Mouse (Mus musculus): ENCODE data around the gene Wap. TPM values are rescaled to one million over a fixed set of nuclear protein-coding genes. Genes with fewer than 3 reads are reported as not detected.

Gene Wap
- 1 to 10 TPM in 1 of 2 experiments, not detected in 1; 1.1 TPM for polyA plus RNA-seq (2017; shearing (Covaris generic))

DNA sequence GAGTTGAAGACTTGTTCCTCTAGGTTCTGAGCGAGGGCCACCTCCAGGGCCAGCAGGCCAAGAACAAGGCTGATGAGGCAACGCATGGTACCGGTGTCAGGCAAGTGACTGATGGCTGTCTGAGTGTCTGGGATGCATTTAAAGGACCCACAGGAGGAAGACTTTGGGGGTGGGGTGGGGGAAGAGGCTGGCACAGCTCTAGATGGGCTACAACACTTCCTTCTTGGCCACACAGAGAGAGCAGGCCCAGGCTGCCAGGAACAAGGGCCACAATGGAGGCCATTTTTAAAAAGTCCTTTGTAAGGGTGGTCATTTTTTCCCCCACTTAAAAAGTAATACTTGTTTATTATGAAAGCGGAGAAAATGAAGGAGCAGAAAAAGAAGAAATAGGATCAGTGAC is at the start of gene Wap:
TSS of gene Wap (minus strand) at position 101 of the 400 bp plus-strand sequence.

DNA sequence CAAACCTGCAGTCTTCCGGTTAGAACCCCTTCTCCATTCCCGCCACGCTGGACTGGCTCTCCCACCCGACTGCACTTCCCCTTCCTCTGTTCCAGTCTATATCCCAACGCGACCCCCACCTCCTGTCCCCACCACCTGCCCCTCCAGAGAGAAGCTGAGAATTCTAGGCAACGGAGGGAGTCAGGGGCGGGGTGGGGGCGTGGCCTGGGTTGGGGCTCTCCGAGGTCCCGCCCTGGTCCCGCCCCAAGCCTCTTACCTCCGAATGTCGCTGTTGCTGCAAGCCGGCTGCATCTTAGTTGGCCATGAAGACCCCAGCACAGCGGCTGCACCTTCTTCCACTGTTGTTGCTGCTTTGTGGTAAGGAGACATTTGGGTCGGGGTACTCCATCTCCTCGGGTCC is 19.8 kb upstream of the Wap start, which contains the start of gene Ramp3:
TSS of gene Ramp3 (plus strand) at position 251 of the 400 bp plus-strand sequence.

DNA sequence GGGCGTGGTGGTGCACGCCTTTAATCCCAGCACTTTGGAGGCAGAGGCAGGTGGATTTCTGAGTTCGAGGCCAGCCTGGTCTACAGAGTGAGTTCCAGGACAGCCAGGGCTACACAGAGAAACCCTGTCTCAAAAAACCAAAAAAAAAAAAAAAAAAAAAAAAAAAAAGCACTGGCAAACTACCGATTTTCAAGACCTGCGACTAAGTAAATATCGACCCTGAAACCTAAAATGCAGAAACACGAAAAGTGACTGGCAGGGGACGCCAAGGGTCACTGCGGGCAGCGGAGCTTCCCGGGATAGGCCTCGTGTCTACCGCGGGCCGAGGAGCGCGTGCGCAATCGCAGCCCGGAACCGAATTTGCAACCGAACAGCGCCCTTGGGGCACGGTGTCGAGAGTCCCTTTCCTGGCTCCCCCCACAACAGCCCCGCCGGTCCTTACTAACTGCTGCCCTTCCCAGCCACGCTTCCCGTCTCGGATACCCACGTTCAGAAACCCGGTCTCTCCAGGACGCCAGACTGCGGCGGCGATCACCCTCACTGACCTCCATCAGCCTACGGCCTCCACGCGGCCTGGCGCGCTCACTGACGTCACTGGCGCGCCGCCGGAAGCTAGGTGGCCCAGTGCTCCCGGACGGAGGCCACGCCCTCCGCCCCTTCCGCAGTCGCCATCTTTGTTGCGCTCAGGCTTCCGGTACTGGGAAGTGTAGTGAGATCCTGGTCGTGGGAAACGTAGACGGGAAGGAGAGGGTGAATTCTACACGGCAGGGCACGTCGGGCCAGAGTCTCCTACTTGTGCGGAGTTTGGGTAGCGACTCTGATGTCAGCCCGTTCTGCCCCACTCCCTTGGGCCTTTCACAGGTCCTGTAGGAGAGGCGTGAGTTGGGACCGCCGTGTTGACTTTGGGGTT is 12.7 kb downstream of the Wap start, which contains the start of gene Tbrg4:
TSS of gene Tbrg4 (minus strand) at position 590 of the 910 bp plus-strand sequence.

DNA sequence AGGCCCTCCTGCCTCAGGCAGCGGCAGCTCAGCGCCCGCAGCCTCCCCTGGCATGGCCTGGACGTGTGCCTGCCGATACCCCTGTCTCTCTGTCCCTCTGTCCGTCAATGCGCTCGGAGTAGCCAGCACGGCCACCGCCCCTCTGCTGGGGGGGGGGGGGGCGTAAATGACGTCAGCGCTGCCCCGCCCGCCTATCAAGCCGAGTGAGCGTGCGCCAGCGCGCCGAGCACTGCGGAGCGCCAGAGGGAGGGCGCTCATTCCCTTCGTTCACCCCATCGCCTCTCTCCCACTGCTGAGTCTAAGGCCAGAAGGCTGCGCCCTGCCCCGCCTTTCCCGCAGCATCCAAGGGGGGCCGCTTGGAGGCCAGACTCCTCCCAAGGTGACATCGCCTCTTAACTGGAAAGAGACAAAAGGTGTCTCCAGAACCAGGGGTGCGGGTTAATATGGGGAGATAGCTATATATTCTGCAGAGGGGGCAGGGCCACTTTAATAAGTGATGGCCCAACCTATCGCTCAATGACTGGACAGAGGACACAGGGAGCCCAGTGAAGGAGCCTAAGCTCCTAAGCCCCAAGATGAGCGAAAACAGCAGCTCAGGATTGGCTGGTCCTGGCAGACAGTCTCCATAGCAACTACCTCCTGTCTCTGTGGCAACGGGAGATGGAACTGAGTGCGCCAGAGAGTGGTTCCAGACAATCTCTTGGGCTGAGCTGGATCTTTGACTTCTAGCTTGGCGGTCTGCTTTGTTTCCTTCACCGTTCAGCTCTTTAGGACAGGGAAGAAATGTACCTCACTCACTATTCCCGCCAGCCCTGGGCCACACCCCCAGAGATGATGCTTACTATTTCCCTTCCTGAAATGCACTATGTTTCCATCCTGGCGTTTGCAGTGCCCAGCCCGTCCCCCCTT is 32.7 kb downstream of the Wap start, which contains the start of gene Nacad:
TSS of gene Nacad (minus strand) at position 563 of the 909 bp plus-strand sequence.

Other genes with a start within 250 kb of the Wap start
- 10 to 100 TPM; 81.4 to 93.6 TPM for gene Zmiz2, start 249.6 kb downstream of the Wap start, polyA plus RNA-seq (2017; shearing (Covaris generic))
- gene Ppia, start 223.2 kb downstream of the Wap start, polyA plus RNA-seq (2017; shearing (Covaris generic)), result 1,000 to 10,000 TPM; 3,718 to 4,214 TPM
- gene H2afv, start 194.2 kb downstream of the Wap start, polyA plus RNA-seq (2017; shearing (Covaris generic)), result 100 to 1,000 TPM; 147 to 216 TPM
- gene Purb, start 162.7 kb downstream of the Wap start, polyA plus RNA-seq (2017; shearing (Covaris generic)), result 10 to 100 TPM; 18.9 to 21.2 TPM
- 100 to 1,000 TPM; 156 to 184 TPM for gene Myo1g, start 117.7 kb downstream of the Wap start, polyA plus RNA-seq (2017; shearing (Covaris generic))
- gene Ccm2, start 91.8 kb downstream of the Wap start, polyA plus RNA-seq (2017; shearing (Covaris generic)), result 100 to 1,000 TPM; 313 to 331 TPM
- gene Nacad, start 32.6 kb downstream of the Wap start, polyA plus RNA-seq (2017; shearing (Covaris generic)), result under 1 TPM; 0.30 to 0.67 TPM
- 10 to 100 TPM; 12.0 to 17.0 TPM for gene Tbrg4, start 12.6 kb downstream of the Wap start, polyA plus RNA-seq (2017; shearing (Covaris generic))
- 10 to 100 TPM in 1 of 2 experiments, 1 to 10 TPM in 1; 4.5 to 17.1 TPM for gene Ramp3, start 19.9 kb upstream of the Wap start, polyA plus RNA-seq (2017; shearing (Covaris generic))
- under 1 TPM in 1 of 2 experiments, not detected in 1; 0.73 TPM for gene Gm11983, start 199.0 kb upstream of the Wap start, polyA plus RNA-seq (2017; shearing (Covaris generic))